Mouse (Mus musculus) gastrocnemius, postnatal 4 days (tissue): ENCODE results near the gene 4930430F08Rik. TPM values are rescaled to one million over a fixed set of nuclear protein-coding genes. Genes with fewer than 3 reads are reported as not detected.

Source experiments
- DNase-seq, 2 experiments: peaks; one replicate each; pipeline ENCODE4 v3.0.0; 2021 to 2022; ENCODE audit warnings: low spot score in 2 of 2, mixed read lengths in 2 of 2
- total RNA-seq, 2 experiments: library from RNA; stranded (reverse); gene quantifications; 2 replicates each; pipeline ENCODE4 v1.2.3; 2021

The 4930430F08Rik gene
- total RNA-seq, 2 experiments from 2014 or later: 9.9 TPM

DNA sequence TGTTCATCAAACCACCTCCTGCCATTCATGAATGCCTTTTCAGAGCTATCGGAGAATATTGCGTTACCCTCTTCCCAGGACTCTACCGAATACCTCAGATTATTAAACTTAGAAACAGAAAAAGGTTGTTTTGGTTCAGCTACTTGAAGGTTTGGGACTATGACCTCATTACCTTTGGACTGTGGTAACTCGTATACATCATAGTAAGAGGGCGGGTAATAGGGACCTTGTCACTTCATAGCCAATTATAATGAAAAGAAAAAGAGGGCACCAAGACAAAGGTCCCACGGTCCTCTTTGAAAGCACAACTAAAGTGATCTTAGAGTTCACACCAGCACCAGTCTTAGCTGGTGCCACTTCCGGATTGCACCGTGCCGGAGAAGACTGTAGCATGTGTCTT is 67.9 kb downstream of the 4930430F08Rik start:
- no peak for DNase-seq

Other genes with a start within 250 kb of the 4930430F08Rik start
- not detected for gene Gm4302, start 249.6 kb downstream of the 4930430F08Rik start, total RNA-seq
- gene Gm4303, start 244.5 kb downstream of the 4930430F08Rik start, total RNA-seq: not detected
- gene Gm4305, start 239.3 kb downstream of the 4930430F08Rik start, total RNA-seq: not detected
- gene Gm4307, start 229.1 kb downstream of the 4930430F08Rik start, total RNA-seq: not detected
- gene Gm4312, start 207.9 kb downstream of the 4930430F08Rik start, total RNA-seq: not detected
- gene Tmtc3, start 103.1 kb downstream of the 4930430F08Rik start, total RNA-seq: 10 to 100 TPM; 15.1 to 16.7 TPM
- 1 to 10 TPM; 4.6 to 5.3 TPM for gene Cep290, start 102.9 kb downstream of the 4930430F08Rik start, total RNA-seq
- not detected for gene 1700017N19Rik, start 61 bp upstream of the 4930430F08Rik start, total RNA-seq